Mouse (Mus musculus) thymus, postnatal 0 days (tissue): ENCODE data around the gene Dcakd. TPM values are rescaled to one million over a fixed set of nuclear protein-coding genes. Genes with fewer than 3 reads are reported as not detected.

Experiments
- DNase-seq: peaks from one replicate; pipeline ENCODE4 v3.0.0-alpha.2; 2015; ENCODE audit warnings: low spot score
- polyA plus RNA-seq: library from polyadenylated mRNA; unstranded; fragments of >200 nt; fragmentation: Nextera tagmentation; extraction: Ambion mirVana; gene quantifications from 2 replicates; pipeline ENCODE4 v1.2.1, GENCODE M21; 2015

Dcakd gene
- polyA plus RNA-seq, 1 experiment from 2014 or later = 31.3 TPM

GRCm38 (mm10) chr11:103049611-103050010 is 21.5 kb upstream of the Dcakd start:
- DNase-seq = no peak

- no peak for DNase-seq
Measured at GRCm38 (mm10) chr11:103046286-103046685, 18.2 kb upstream of the Dcakd start.

- DNase-seq = no peak
Measured at GRCm38 (mm10) chr11:103043982-103044381, 15.8 kb upstream of the Dcakd start.

- DNase-seq = no peak
Measured at GRCm38 (mm10) chr11:103042828-103043227, 14.7 kb upstream of the Dcakd start.

- no peak for DNase-seq
Measured at GRCm38 (mm10) chr11:103038037-103038436, 9.9 kb upstream of the Dcakd start.

GRCm38 (mm10) chr11:103036881-103037465 is 8.8 kb upstream of the Dcakd start:
- DNase-seq = no peak

GRCm38 (mm10) chr11:103035007-103035406 is 6.9 kb upstream of the Dcakd start:
- DNase-seq = no peak

GRCm38 (mm10) chr11:103033030-103033429 is 4.9 kb upstream of the Dcakd start:
- DNase-seq = no peak

- no peak for DNase-seq
Measured at GRCm38 (mm10) chr11:103027570-103028175, 460 bp downstream of the Dcakd start.

GRCm38 (mm10) chr11:103026901-103027300 is 1.2 kb downstream of the Dcakd start:
- no peak for DNase-seq

GRCm38 (mm10) chr11:103023974-103024373 is 4.2 kb downstream of the Dcakd start:
- DNase-seq = no peak

GRCm38 (mm10) chr11:103020713-103021335 is 7.3 kb downstream of the Dcakd start:
- no peak for DNase-seq

- DNase-seq = no peak
Measured at GRCm38 (mm10) chr11:103019325-103019724, 8.8 kb downstream of the Dcakd start.

GRCm38 (mm10) chr11:103018860-103019259 is 9.3 kb downstream of the Dcakd start:
- no peak for DNase-seq

GRCm38 (mm10) chr11:103017661-103018060 is 10.5 kb downstream of the Dcakd start:
- DNase-seq = no peak

- peak; percentile 91 for DNase-seq
Measured at GRCm38 (mm10) chr11:103016930-103017329, 11.2 kb downstream of the Dcakd start.

GRCm38 (mm10) chr11:103015881-103016825 is 12.0 kb downstream of the Dcakd start:
- DNase-seq = no peak

- DNase-seq = no peak
Measured at GRCm38 (mm10) chr11:103011206-103011497, 17.0 kb downstream of the Dcakd start.

- no peak for DNase-seq
Measured at GRCm38 (mm10) chr11:103010454-103011205, 17.5 kb downstream of the Dcakd start.

- peak; percentile 28 for DNase-seq
Measured at GRCm38 (mm10) chr11:103009208-103009607, 18.9 kb downstream of the Dcakd start.

GRCm38 (mm10) chr11:103008558-103008957 is 19.6 kb downstream of the Dcakd start:
- DNase-seq = no peak
